Mouse (Mus musculus) splenic B cell, adult 2 months (primary cell): ENCODE measurements around the gene Erbb3.
A peak's percentile ranks its signal among the peaks of the same experiment; 100 is the strongest.
"Not testable (repeated sequence)": the region's sequence is repeated elsewhere in the genome, so short reads cannot be mapped to it uniquely, and the experiment has no call there.

Experiments used
- DNase-seq: peaks from one replicate; pipeline ENCODE4 v3.0.0-alpha.2; 2011; ENCODE audit warnings: low read depth, low spot score
- H3K27me3 ChIP-seq: 2 replicates; pipeline ENCODE4 v1.6.1; 2012; ENCODE audit warnings: mild to moderate bottlenecking, low read length, moderate library complexity, mixed read lengths; ENCODE audit not compliant: control insufficient read depth, poor library complexity, insufficient read depth, severe bottlenecking
- H3K36me3 ChIP-seq: 2 replicates; pipeline ENCODE4 v1.6.1; 2012; ENCODE audit warnings: mild to moderate bottlenecking, low read length, moderate library complexity, mixed read lengths; ENCODE audit not compliant: control insufficient read depth, poor library complexity, insufficient read depth, severe bottlenecking

Gene Erbb3

GRCm38 (mm10) chr10:128620241-128620640 is 30.8 kb upstream of the Erbb3 start:
- no peak for DNase-seq
- Histone ChIP-seq H3K27me3 (no peaks in the 10 kb centered on the region), H3K36me3 (peaks cover 5% of the 10 kb centered on the region; the same call in 1 of the 2 replicates)

GRCm38 (mm10) chr10:128619148-128619547 is 29.7 kb upstream of the Erbb3 start:
- H3K36me3 ChIP-seq, H3K27me3 ChIP-seq, DNase-seq: not testable (repeated sequence)

GRCm38 (mm10) chr10:128618570-128618969 is 29.1 kb upstream of the Erbb3 start:
- no peaks in the 10 kb centered on the region for H3K27me3 ChIP-seq
- H3K36me3 ChIP-seq: no peaks in the 10 kb centered on the region
- DNase-seq: no peak

- not testable (repeated sequence) for H3K27me3 ChIP-seq, H3K36me3 ChIP-seq, DNase-seq
Measured at GRCm38 (mm10) chr10:128615798-128616448, 26.5 kb upstream of the Erbb3 start.

DNA sequence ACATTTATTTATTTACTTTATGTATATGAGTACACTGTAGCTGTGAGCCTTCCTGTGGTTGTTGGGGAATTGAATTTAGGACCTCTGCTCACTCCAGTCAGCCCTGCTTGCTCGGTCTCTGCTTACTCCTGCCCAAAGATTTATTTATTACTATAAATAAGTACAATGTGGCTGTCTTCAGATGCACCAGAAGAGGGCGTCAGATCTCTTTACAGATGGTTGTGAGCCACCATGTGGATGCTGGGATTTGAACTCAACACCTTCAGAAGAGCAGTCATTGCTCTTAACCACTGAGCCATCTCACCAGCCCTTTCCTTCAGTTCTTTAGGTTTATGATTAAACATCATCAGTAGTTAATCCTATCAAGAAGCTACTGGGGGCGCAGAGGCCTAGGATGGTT is 25.5 kb upstream of the Erbb3 start:
- Histone ChIP-seq H3K36me3 (no peaks in the 10 kb centered on the region), H3K27me3 (no peaks in the 10 kb centered on the region)
- no peak for DNase-seq

GRCm38 (mm10) chr10:128613820-128614219 is 24.4 kb upstream of the Erbb3 start:
- not testable (repeated sequence) for H3K36me3 ChIP-seq, H3K27me3 ChIP-seq, DNase-seq

DNA sequence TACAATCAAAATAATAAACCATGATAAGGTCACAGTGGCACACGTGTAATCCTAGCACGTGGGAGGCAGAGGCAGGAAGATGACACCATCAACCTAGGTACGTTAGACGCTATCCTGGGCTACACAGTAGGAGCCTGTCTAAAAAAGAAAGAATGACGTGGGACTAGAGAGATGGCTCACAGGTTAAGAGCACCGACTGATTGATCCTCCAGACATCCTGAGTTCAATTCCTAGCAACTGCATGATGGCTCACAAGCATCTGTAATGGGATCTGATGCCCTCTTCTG is 23.6 kb upstream of the Erbb3 start:
- no peaks in the 10 kb centered on the region for H3K27me3 ChIP-seq
- DNase-seq: no peak
- H3K36me3 ChIP-seq: no peaks in the 10 kb centered on the region

DNA sequence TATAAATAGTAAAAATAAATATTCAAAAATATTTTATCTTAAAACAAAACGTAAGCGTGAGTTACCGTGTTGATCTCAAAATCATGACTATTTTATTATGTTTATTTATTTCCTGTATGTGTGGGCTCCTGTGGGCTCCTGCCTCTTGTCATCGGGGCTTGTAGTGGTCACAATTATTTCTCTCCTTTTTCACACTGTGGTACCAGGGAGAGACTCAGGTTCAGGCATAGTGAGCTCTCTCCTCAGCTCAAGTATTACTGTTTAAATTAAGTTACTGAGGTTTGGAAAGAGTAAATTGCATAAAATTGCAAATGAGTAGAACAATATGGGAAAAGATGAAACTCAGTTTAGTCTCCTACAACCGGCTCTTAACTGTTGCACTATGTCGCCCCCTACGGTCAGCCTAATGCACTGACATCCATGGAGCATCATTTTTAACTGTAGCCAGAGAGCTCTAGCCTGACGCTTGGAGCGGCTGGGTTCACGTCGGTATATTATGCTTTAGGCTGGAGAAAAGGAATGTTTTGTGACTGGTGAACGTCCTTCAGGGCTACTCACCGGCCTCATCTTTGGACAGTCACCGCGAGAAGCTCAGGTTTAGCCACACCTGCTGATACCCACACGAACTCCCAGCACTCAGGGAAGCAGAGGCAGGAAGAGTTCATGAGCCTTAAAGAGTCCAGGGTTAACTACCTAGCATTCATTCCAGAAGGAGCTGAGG is 23.1 kb upstream of the Erbb3 start:
- Histone ChIP-seq H3K27me3 (no peaks in the 10 kb centered on the region), H3K36me3 (no peaks in the 10 kb centered on the region)

DNA sequence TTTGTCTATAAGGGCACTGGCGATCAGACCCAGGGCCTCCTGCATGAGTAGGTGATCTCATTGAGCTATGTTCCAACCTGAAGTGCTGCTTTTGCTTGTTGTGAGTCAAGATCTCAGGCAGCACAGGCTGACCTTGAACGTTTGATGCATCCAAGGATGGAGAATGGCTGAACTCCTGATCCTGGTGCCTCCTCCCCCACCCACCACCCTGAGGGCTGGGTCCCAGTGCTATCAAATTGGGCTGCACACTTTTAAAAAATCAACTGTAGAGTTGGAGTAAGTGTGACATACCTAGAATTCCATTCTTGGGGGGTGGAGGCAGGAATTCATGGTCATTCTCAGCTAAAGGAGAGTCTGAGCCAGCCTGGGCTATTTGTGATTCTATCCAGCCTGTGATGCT is 17.0 kb upstream of the Erbb3 start:
- Histone ChIP-seq H3K27me3 (no peaks in the 10 kb centered on the region), H3K36me3 (no peaks in the 10 kb centered on the region)
- no peak for DNase-seq

More for the DNA sequence above, 23.1 kb upstream of the Erbb3 start:
- peak; percentile 90 for DNase-seq

- peak; percentile 33 for DNase-seq
- H3K27me3 ChIP-seq: no peaks in the 10 kb centered on the region
- no peaks in the 10 kb centered on the region for H3K36me3 ChIP-seq
Measured at GRCm38 (mm10) chr10:128602470-128603128, 13.1 kb upstream of the Erbb3 start.

DNA sequence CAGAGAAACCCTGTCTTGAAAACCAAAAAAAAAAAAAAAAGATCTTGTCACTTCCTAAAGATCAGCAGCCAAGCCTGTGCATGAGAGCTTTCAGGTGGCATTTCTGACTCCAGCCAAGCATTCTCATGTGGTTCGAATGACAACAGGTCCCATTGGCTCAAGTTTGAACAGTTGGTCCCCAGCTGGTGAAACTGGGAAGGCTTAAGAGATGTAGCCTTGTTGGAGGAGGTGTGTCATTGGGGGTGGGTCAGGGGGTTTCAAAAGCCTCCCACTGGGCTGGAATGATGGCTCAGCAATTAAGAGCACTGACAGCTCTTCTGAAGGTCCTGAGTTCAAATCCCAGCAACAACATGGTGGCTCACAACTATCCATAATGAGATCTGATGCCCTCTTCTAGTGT is 12.0 kb upstream of the Erbb3 start:
- Histone ChIP-seq H3K36me3 (no peaks in the 10 kb centered on the region), H3K27me3 (no peaks in the 10 kb centered on the region)
- no peak for DNase-seq

DNA sequence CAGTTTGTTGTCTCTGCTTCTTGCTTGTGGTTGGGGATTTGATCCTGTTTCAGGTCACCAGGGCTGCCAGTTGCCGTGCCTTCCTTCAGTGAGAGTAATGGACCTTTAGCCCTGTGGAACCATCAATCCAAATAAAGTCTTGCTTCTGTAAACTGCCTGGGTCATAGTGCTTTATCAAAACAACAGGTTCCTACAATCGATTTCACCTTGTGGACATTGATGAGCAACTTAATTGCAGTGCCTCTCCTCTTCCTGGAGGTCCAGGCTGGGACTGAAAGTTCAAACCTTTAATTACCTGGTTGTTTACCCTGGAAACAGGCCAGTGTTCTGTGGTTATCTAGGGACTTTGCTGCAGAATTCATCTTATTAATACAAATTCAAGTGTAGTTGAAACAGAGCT is 9.0 kb upstream of the Erbb3 start:
- no peak for DNase-seq
- H3K27me3 ChIP-seq: no peaks in the 10 kb centered on the region

DNA sequence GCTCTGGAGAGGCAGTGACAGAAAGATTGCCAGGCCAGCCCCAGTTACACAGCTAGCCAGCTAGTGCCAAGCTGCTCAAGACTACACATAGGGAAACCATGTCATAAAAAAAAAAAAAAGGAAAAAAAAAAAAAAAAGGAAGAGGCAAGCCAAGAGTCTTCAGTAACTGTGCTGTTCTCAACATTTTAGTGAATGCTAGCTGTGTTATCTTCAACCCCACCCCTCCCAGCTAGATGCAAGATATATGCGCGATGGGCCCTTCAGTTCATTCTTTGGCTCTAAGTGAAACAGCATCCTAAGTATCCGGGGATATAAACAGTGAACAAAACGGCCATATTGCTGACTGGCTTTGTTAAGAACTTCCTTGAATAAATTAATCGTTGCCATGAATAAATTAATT is 3.3 kb upstream of the Erbb3 start:
- Histone ChIP-seq H3K27me3 (no peaks in the 10 kb centered on the region; the same call in none of the 2 replicates), H3K36me3 (no peaks in the 10 kb centered on the region)
- DNase-seq: no peak

More for the DNA sequence above, 9.0 kb upstream of the Erbb3 start:
- no peaks in the 10 kb centered on the region for H3K36me3 ChIP-seq

- no peak for DNase-seq
- Histone ChIP-seq H3K27me3 (peaks cover 1% of the 10 kb centered on the region), H3K36me3 (no peaks in the 10 kb centered on the region)
Measured at GRCm38 (mm10) chr10:128591436-128591835, 2.0 kb upstream of the Erbb3 start.

- DNase-seq: peak; percentile 58
- H3K36me3 ChIP-seq: no peaks in the 10 kb centered on the region
- H3K27me3 ChIP-seq: peaks cover 1% of the 10 kb centered on the region
Measured at GRCm38 (mm10) chr10:128590193-128590690, 790 bp upstream of the Erbb3 start.
